Mouse (Mus musculus) midbrain, embryonic 10.5 days (tissue): ENCODE measurements around the gene Ntrk3. TPM values are rescaled to one million over a fixed set of nuclear protein-coding genes. Genes with fewer than 3 reads are reported as not detected.
A peak's percentile ranks its signal among the peaks of the same experiment; 100 is the strongest.

Experiments used
- DNase-seq: peaks from one replicate; pipeline ENCODE4 v3.0.0-alpha.2; 2017; ENCODE audit warnings: low spot score
- H3K27ac ChIP-seq: fragments of 300-500 bp; sonication (generic); replicated peaks from 2 replicates; pipeline ENCODE4 v1.5.1; 2016; ENCODE audit warnings: mild to moderate bottlenecking
- H3K27me3 ChIP-seq: fragments of 300-500 bp; sonication (generic); 2 replicates; pipeline ENCODE4 v1.6.1; 2016; ENCODE audit warnings: low read depth, mild to moderate bottlenecking; ENCODE audit not compliant: poor library complexity, severe bottlenecking
- H3K36me3 ChIP-seq: fragments of 300-500 bp; sonication (generic); 2 replicates; pipeline ENCODE4 v1.6.1; 2016; ENCODE audit warnings: mild to moderate bottlenecking, moderate library complexity
- H3K4me1 ChIP-seq: fragments of 300-500 bp; sonication (generic); 2 replicates; pipeline ENCODE4 v1.6.1; 2016
- H3K4me3 ChIP-seq: fragments of 300-500 bp; sonication (generic); 2 replicates; pipeline ENCODE4 v1.5.1; 2016; ENCODE audit warnings: mild to moderate bottlenecking, moderate library complexity
- H3K9me3 ChIP-seq: fragments of 300-500 bp; sonication (generic); replicated peaks from 2 replicates; pipeline ENCODE4 v1.6.1; 2016; ENCODE audit warnings: mild to moderate bottlenecking
- WGBS: fragments of 180-500 bp; shearing (Covaris S2); methylation state at CpG from one replicate; pipeline ENCODE4 v1.1.7; 2016; 5-methylcytosine and 5-hydroxymethylcytosine counted together
- polyA plus RNA-seq: library from polyadenylated mRNA; unstranded; fragments of >200 nt; fragmentation: Nextera tagmentation; extraction: Ambion mirVana; gene quantifications from 2 replicates; pipeline ENCODE4 v1.2.1, GENCODE M21; 2016

The Ntrk3 gene
- polyA plus RNA-seq, 1 experiment from 2014 or later = 2.1 TPM

- H3K9me3 ChIP-seq = no peaks in the 10 kb centered on the region
- no peaks in the 10 kb centered on the region for H3K27me3 ChIP-seq
- H3K27ac ChIP-seq = no peak overlapping the region
- H3K4me3 ChIP-seq = no peak overlapping the region
- peaks cover 8% of the 10 kb centered on the region for H3K4me1 ChIP-seq
- no peak for DNase-seq
- no peaks in the 10 kb centered on the region for H3K36me3 ChIP-seq
- 72% methylated on average over 3 of the region's 3 CpGs for WGBS
Measured at GRCm38 (mm10) chr7:78656181-78656580, 81.6 kb downstream of the Ntrk3 start.

DNA sequence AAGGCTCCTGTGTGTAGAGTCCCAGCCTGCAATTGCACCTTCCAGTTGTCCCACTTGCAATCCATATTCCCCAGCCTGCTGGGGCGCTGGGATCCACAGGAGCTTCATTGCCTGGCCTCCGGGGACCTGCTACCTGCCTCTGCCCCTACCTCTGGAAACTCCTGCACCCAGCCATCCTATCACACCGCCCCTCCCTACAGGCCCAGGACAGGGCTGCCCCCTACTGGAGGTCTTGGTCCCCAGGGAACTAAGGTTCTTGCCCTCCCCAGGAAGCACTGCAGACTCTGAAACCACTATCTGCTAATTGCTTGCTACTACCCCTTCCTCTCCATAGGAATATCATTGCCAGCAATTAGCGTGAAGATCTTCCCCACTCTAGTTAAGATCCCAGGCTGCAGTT lies 84.1 kb downstream of the Ntrk3 start:
- no peaks in the 10 kb centered on the region for H3K36me3 ChIP-seq
- H3K27ac ChIP-seq = no peak overlapping the region
- WGBS = 29% methylated on average over 4 of the region's 4 CpGs
- no peaks in the 10 kb centered on the region for H3K27me3 ChIP-seq
- peaks cover 8% of the 10 kb centered on the region for H3K4me1 ChIP-seq
- H3K4me3 ChIP-seq = no peak overlapping the region
- H3K9me3 ChIP-seq = no peaks in the 10 kb centered on the region
- no peak for DNase-seq

DNA sequence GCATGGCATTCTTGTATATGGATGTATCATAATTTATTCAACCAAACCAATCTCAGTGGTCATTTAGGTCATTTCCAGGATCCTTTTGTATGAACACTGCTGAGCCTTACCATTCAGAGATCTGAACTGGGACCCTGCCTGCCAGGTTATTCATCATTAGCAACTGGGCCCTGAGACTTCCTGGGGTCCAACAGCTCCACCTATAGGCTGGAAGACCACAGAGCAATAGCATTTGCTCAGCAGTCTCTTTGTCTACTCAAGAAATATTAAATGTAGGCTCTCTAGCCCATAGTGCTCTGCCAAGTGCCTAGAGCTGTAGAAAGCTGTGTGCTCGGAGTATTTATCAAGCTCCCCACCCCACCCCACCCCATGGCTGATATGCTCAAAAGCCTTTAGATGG lies 85.5 kb downstream of the Ntrk3 start:
- no peak for DNase-seq
- no peak overlapping the region for H3K4me3 ChIP-seq
- H3K9me3 ChIP-seq = no peaks in the 10 kb centered on the region
- 67% methylated on average over 1 of the region's 1 CpGs for WGBS
- H3K27me3 ChIP-seq = no peaks in the 10 kb centered on the region
- H3K4me1 ChIP-seq = no peaks in the 10 kb centered on the region
- H3K36me3 ChIP-seq = no peaks in the 10 kb centered on the region
- H3K27ac ChIP-seq = no peak overlapping the region

- no peaks in the 10 kb centered on the region for H3K9me3 ChIP-seq
- H3K36me3 ChIP-seq = no peaks in the 10 kb centered on the region
- H3K27ac ChIP-seq = no peak overlapping the region
- no peaks in the 10 kb centered on the region for H3K4me1 ChIP-seq
- H3K27me3 ChIP-seq = no peaks in the 10 kb centered on the region
- 61% methylated on average over 1 of the region's 1 CpGs for WGBS
- DNase-seq = no peak
- H3K4me3 ChIP-seq = no peak overlapping the region
Measured at GRCm38 (mm10) chr7:78651540-78651939, 86.3 kb downstream of the Ntrk3 start.

DNA sequence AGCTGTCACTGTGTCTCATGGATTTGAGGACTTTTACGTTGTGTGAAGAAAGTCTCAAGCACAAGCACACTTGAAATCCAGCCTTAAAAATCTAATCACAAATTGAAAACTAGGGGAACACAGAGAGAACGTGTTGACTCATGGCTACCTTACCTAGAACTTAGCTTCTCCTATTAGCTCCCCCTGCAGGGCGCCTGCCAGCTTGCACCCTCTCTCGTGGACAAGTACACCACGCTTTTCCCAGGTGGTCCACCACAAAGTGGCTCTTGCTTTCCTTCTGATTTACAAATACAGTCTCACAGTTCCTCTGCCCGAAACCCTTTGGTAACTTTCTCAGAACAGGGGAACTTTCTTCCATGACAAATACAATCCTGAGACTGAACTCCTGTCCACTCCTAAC lies 94.1 kb downstream of the Ntrk3 start:
- H3K4me1 ChIP-seq = no peaks in the 10 kb centered on the region
- no peak for DNase-seq
- WGBS = 66% methylated on average over 6 of the region's 6 CpGs
- H3K4me3 ChIP-seq = no peak overlapping the region
- H3K27me3 ChIP-seq = no peaks in the 10 kb centered on the region
- H3K9me3 ChIP-seq = no peaks in the 10 kb centered on the region
- no peak overlapping the region for H3K27ac ChIP-seq
- H3K36me3 ChIP-seq = no peaks in the 10 kb centered on the region

- no peak overlapping the region for H3K27ac ChIP-seq
- no peaks in the 10 kb centered on the region for H3K9me3 ChIP-seq
- 77% methylated on average over 4 of the region's 4 CpGs for WGBS
- DNase-seq = no peak
- H3K36me3 ChIP-seq = no peaks in the 10 kb centered on the region
- peaks cover 36% of the 10 kb centered on the region for H3K4me1 ChIP-seq
- 0 out of 2 replicates have a peak, but pooled peaks cover 7% of the 10 kb centered on the region for H3K27me3 ChIP-seq
- no peak overlapping the region for H3K4me3 ChIP-seq
Measured at GRCm38 (mm10) chr7:78623686-78624085, 114.1 kb downstream of the Ntrk3 start.

DNA sequence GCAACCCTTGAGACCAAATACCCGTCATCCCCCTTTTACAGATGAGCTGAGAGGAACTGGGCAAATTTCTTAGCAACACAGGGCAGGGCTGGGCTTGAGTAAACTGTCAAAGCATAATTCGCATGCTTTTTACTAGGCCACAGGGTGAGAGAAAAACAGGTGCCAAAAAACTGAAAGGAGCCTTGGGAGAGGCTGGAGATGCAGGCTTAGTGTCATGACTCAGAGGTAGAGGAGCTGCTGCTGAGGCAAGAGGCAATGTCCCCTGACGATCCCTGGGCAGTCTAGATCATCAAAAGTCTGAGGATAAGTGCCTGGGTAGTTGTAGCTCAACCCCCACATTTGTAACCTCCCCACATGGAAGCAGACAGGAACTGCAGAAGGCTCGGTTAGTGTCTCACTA lies 116.7 kb downstream of the Ntrk3 start:
- 60% methylated on average over 4 of the region's 4 CpGs for WGBS
- Histone ChIP-seq H3K27ac (0 out of 2 replicates have a peak overlapping the region, but pooled peaks have one; percentile 20), H3K36me3 (no peaks in the 10 kb centered on the region), H3K4me1 (peaks cover 35% of the 10 kb centered on the region), H3K9me3 (no peaks in the 10 kb centered on the region), H3K4me3 (no peak overlapping the region), H3K27me3 (0 out of 2 replicates have a peak, but pooled peaks cover 7% of the 10 kb centered on the region)
- no peak for DNase-seq

- DNase-seq = peak; percentile 40
- peaks cover 33% of the 10 kb centered on the region for H3K4me1 ChIP-seq
- H3K36me3 ChIP-seq = no peaks in the 10 kb centered on the region
- H3K27me3 ChIP-seq = 0 out of 2 replicates have a peak, but pooled peaks cover 7% of the 10 kb centered on the region
- WGBS = 29% methylated on average over 9 of the region's 9 CpGs
- no peak overlapping the region for H3K4me3 ChIP-seq
- H3K27ac ChIP-seq = peak overlapping the region; percentile 72
- H3K9me3 ChIP-seq = no peaks in the 10 kb centered on the region
Measured at GRCm38 (mm10) chr7:78619818-78620577, 117.8 kb downstream of the Ntrk3 start.

GRCm38 (mm10) chr7:78605538-78606130 lies 132.2 kb downstream of the Ntrk3 start:
- 26% methylated on average over 5 of the region's 5 CpGs for WGBS
- no peak for DNase-seq
- H3K27ac ChIP-seq = peak overlapping the region; percentile 19; the same call in 1 of the 2 replicates

GRCm38 (mm10) chr7:78603922-78604321 lies 133.9 kb downstream of the Ntrk3 start:
- peaks cover 28% of the 10 kb centered on the region for H3K4me1 ChIP-seq
- no peak for DNase-seq
- peaks cover 18% of the 10 kb centered on the region for H3K27me3 ChIP-seq
- no peaks in the 10 kb centered on the region for H3K36me3 ChIP-seq
- no peak overlapping the region for H3K27ac ChIP-seq
- H3K4me3 ChIP-seq = no peak overlapping the region
- no peaks in the 10 kb centered on the region for H3K9me3 ChIP-seq
- WGBS = 29% methylated on average over 7 of the region's 7 CpGs

More at GRCm38 (mm10) chr7:78605538-78606130, 132.2 kb downstream of the Ntrk3 start:
- Histone ChIP-seq H3K9me3 (no peaks in the 10 kb centered on the region), H3K36me3 (no peaks in the 10 kb centered on the region), H3K27me3 (0 out of 2 replicates have a peak, but pooled peaks cover 3% of the 10 kb centered on the region), H3K4me1 (peaks cover 32% of the 10 kb centered on the region), H3K4me3 (no peak overlapping the region)

GRCm38 (mm10) chr7:78601851-78602250 lies 136.0 kb downstream of the Ntrk3 start:
- no peaks in the 10 kb centered on the region for H3K36me3 ChIP-seq
- peaks cover 49% of the 10 kb centered on the region for H3K4me1 ChIP-seq
- H3K4me3 ChIP-seq = no peak overlapping the region
- WGBS = 85% methylated on average over 3 of the region's 3 CpGs
- no peak overlapping the region for H3K27ac ChIP-seq
- H3K9me3 ChIP-seq = no peaks in the 10 kb centered on the region
- DNase-seq = no peak
- H3K27me3 ChIP-seq = peaks cover 39% of the 10 kb centered on the region

- DNase-seq = no peak
- H3K9me3 ChIP-seq = no peaks in the 10 kb centered on the region
- H3K27me3 ChIP-seq = peaks cover 47% of the 10 kb centered on the region
- peaks cover 49% of the 10 kb centered on the region for H3K4me1 ChIP-seq
- WGBS = 92% methylated on average over 6 of the region's 6 CpGs
- H3K36me3 ChIP-seq = no peaks in the 10 kb centered on the region
- H3K27ac ChIP-seq = no peak overlapping the region
- no peak overlapping the region for H3K4me3 ChIP-seq
Measured at GRCm38 (mm10) chr7:78600886-78601285, 136.9 kb downstream of the Ntrk3 start.
